ENCODE assay signal across 11 mouse cellular contexts in the genomic region with DNA sequence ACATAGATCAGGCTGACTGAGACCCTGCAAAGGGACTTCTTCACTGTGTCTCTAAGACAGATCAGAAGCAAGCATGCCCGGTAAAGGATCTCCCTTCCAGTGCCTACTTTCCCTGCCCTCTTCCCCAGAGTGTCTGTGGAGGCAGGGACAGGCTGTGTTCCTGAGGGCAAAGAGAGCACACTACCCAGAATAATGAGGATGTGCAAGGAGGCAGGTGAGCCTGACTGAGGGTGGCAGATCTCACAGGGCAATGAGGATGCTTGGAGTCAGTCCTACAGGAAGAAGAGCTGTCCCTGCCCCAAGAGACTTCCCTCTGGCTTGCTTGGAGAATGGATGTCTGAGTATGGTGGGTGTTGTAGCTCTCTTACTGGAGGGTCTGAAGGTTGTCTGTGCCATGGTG.
A peak's percentile ranks its signal among the peaks of the same experiment; 100 is the strongest.
DNase-seq lines count a peak whose midpoint lies in the region; ATAC-seq lines count a peak whose summit lies in the region.
"Had no signal": no experiment of that assay in that cellular context is flagged by ENCODE, and none has a peak within 500 bp of the region (broad histone marks: within the 10 kb centered on the region; RNA-seq: fewer than 3 reads in every experiment).

No protein-coding gene starts in this region.

- peak overlapping the region; percentile 61 for H3K4me2 ChIP-seq in forebrain, embryonic 14.5 days (ENCODE audit: low read length)
- H3K4me2 ChIP-seq in midbrain, embryonic 13.5 days (replicated peaks) = peak overlapping the region; percentile 65

- DNase-seq in cerebellum, adult 11-12 months = no peak
- peak; percentile 36 for DNase-seq in cerebellum, adult 8-10 months
- no peak for DNase-seq in forebrain, embryonic 14.5 days (ENCODE audit: low spot score)
- DNase-seq in heart, adult 8-10 months (ENCODE audit: low spot score) = no peak
- no peak for DNase-seq in kidney, postnatal 25 days
- DNase-seq: gastrocnemius, postnatal 36 days had no signal

- 0 out of 2 replicates have a peak, but pooled peaks have one; percentile 11 for ATAC-seq in cerebellum, adult (ENCODE audit: insufficient number of reproducible peaks, low FRiP score, low TSS enrichment)
- ATAC-seq in forebrain, embryonic 14.5 days = peak; percentile 10; the same call in 1 of the 2 replicates
- ATAC-seq in midbrain, embryonic 13.5 days = 0 out of 2 replicates have a peak, but pooled peaks have one; percentile 10
- ATAC-seq in monocyte, adult 5-6 weeks (replicated peaks; ENCODE audit: insufficient number of reproducible peaks, low FRiP score, low TSS enrichment, poor library complexity, severe bottlenecking) = no peak

- WGBS in forebrain, embryonic 14.5 days = 48% methylated on average over 1 of the region's 1 CpGs
- WGBS in midbrain, embryonic 13.5 days = 30% methylated on average over 1 of the region's 1 CpGs

- H3K9me3 ChIP-seq in forebrain, embryonic 14.5 days (replicated peaks; ENCODE audit: control insufficient read depth, low read length) = no peaks in the 10 kb centered on the region
- H3K9me3 ChIP-seq in midbrain, embryonic 13.5 days = no peaks in the 10 kb centered on the region
- H3K9me3 ChIP-seq: embryonic facial prominence, embryonic 15.5 days had no signal

- H3K27ac ChIP-seq in forebrain, embryonic 14.5 days (ENCODE audit: low read depth, low read length) = peak overlapping the region; percentile 63; the same call in 1 of the 2 replicates
- H3K27ac ChIP-seq in midbrain, embryonic 13.5 days = peak overlapping the region; percentile 90
- H3K27ac ChIP-seq: embryonic facial prominence, embryonic 15.5 days had no signal

- H3K4me3 ChIP-seq in forebrain, embryonic 14.5 days (ENCODE audit: low read depth, low read length) = peak overlapping the region; percentile 38
- peak overlapping the region; percentile 49 for H3K4me3 ChIP-seq in midbrain, embryonic 13.5 days (replicated peaks)

- H3K9ac ChIP-seq in forebrain, embryonic 14.5 days (ENCODE audit: low read length) = peak overlapping the region; percentile 68
- H3K9ac ChIP-seq in midbrain, embryonic 13.5 days (replicated peaks) = peak overlapping the region; percentile 78
- H3K9ac ChIP-seq: embryonic facial prominence, embryonic 15.5 days had no signal

- no peaks in the 10 kb centered on the region for H3K36me3 ChIP-seq in forebrain, embryonic 14.5 days (ENCODE audit: control insufficient read depth, insufficient read depth, low read length)
- no peaks in the 10 kb centered on the region for H3K36me3 ChIP-seq in midbrain, embryonic 13.5 days
- H3K36me3 ChIP-seq: embryonic facial prominence, embryonic 15.5 days; G1E had no signal

- H3K4me1 ChIP-seq in forebrain, embryonic 14.5 days (ENCODE audit: control insufficient read depth, insufficient read depth, low read length) = peaks cover 2% of the 10 kb centered on the region; the same call in 1 of the 2 replicates
- H3K4me1 ChIP-seq in midbrain, embryonic 13.5 days (replicated peaks) = peaks cover 42% of the 10 kb centered on the region
- H3K4me1 ChIP-seq: embryonic facial prominence, embryonic 15.5 days had no signal

- H3K27me3 ChIP-seq in forebrain, embryonic 14.5 days (replicated peaks; ENCODE audit: control insufficient read depth, insufficient read depth, low read length) = no peaks in the 10 kb centered on the region
- H3K27me3 ChIP-seq in midbrain, embryonic 13.5 days = no peaks in the 10 kb centered on the region
- H3K27me3 ChIP-seq: embryonic facial prominence, embryonic 15.5 days had no signal
